Mouse (Mus musculus) embryonic facial prominence, embryonic 12.5 days (tissue): ENCODE results near the gene Itfg1. TPM values are rescaled to one million over a fixed set of nuclear protein-coding genes. Genes with fewer than 3 reads are reported as not detected.

ENCODE experiments used
- ATAC-seq: fragments of 200-750 bp; cut with Nextera tagmentation; 2 replicates; pipeline ENCODE4 v1.8.0; 2017; ENCODE audit not compliant: insufficient number of reproducible peaks, insufficient read depth, low FRiP score, low TSS enrichment
- H3K27ac ChIP-seq: fragments of 300-500 bp; sonication (generic); 2 replicates; pipeline ENCODE4 v1.5.1; 2016; ENCODE audit warnings: mild to moderate bottlenecking
- H3K27me3 ChIP-seq: fragments of 300-500 bp; sonication (generic); 2 replicates; pipeline ENCODE4 v1.6.1; 2016; ENCODE audit warnings: mild to moderate bottlenecking, moderate library complexity
- H3K36me3 ChIP-seq: fragments of 300-500 bp; sonication (generic); 2 replicates; pipeline ENCODE4 v1.6.1; 2016; ENCODE audit warnings: mild to moderate bottlenecking
- H3K4me1 ChIP-seq: fragments of 300-500 bp; sonication (generic); 2 replicates; pipeline ENCODE4 v1.6.1; 2016
- H3K4me2 ChIP-seq: fragments of 300-500 bp; sonication (generic); replicated peaks from 2 replicates; pipeline ENCODE4 v1.6.1; 2016; ENCODE audit warnings: mild to moderate bottlenecking, moderate library complexity
- H3K4me3 ChIP-seq: fragments of 300-500 bp; sonication (generic); 2 replicates; pipeline ENCODE4 v1.5.1; 2016; ENCODE audit warnings: mild to moderate bottlenecking
- H3K9ac ChIP-seq: fragments of 300-500 bp; sonication (generic); 2 replicates; pipeline ENCODE4 v1.6.1; 2016; ENCODE audit warnings: mild to moderate bottlenecking, moderate library complexity
- H3K9me3 ChIP-seq: fragments of 300-500 bp; sonication (generic); 2 replicates; pipeline ENCODE4 v1.6.1; 2016; ENCODE audit warnings: mild to moderate bottlenecking, moderate library complexity
- WGBS: fragments of 180-500 bp; shearing (Covaris S2); methylation state at CpG from one replicate; pipeline ENCODE4 v1.1.7; 2016; 5-methylcytosine and 5-hydroxymethylcytosine counted together
- microRNA-seq: library from miRNA; unstranded; fragments of <30 nt; microRNA quantifications from one replicate; pipeline ENCODE4, GENCODE M21; 2017
- polyA plus RNA-seq: library from polyadenylated mRNA; unstranded; fragments of >200 nt; fragmentation: Nextera tagmentation; extraction: Ambion mirVana; gene quantifications from 2 replicates; pipeline ENCODE4 v1.2.1, GENCODE M21; 2016

The Itfg1 gene
- polyA plus RNA-seq, 1 experiment from 2014 or later, result 82.0 TPM

DNA sequence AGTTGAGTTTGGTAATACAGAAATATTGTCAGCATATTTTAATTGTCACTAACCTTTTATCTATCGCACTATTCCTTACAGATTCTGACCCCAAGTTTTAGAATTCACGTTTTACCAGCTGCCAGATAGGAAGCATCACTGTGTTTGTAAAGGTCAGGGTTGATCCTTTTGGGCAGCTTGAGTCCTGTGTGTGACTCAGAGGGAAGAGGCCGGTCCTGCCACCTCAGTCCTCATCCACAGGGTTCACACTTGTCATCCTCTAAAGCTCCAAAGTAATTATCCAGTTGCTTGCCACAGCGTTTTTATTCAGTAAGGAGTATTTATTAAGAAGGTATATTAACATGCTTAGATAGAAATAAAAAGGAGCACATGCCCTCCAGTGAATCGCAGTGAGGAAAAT lies 123.5 kb downstream of the Itfg1 start:
- Histone ChIP-seq H3K4me2 (no peak overlapping the region), H3K4me3 (no peak overlapping the region), H3K9ac (no peak overlapping the region), H3K27ac (no peak overlapping the region), H3K36me3 (peaks cover 9% of the 10 kb centered on the region; the same call in 1 of the 2 replicates), H3K4me1 (no peaks in the 10 kb centered on the region), H3K9me3 (no peaks in the 10 kb centered on the region), H3K27me3 (no peaks in the 10 kb centered on the region)
- ATAC-seq, result no peak
- WGBS, result 90% methylated on average over 5 of the region's 5 CpGs

DNA sequence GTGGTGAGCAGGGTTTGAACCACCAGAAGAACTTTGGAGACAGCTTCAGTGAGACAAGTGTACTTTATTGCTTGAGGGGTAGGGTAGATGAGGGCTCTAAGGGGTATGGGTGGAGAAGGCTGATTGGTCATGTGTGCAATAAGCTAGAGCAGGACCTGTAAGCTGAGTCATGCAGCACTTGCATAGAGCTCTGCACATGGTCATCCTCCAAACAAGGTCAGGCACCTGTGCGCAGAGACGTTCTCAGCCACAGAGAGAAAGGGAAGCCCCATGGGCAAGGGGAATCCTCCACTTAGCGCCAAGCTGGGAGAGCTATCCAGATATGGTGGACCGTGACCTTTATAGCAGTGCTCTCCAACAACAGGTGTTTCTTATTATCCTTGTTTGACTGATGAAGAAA lies 124.0 kb downstream of the Itfg1 start:
- H3K4me1 ChIP-seq, result no peaks in the 10 kb centered on the region
- WGBS, result 82% methylated on average over 4 of the region's 4 CpGs
- no peak for ATAC-seq

DNA sequence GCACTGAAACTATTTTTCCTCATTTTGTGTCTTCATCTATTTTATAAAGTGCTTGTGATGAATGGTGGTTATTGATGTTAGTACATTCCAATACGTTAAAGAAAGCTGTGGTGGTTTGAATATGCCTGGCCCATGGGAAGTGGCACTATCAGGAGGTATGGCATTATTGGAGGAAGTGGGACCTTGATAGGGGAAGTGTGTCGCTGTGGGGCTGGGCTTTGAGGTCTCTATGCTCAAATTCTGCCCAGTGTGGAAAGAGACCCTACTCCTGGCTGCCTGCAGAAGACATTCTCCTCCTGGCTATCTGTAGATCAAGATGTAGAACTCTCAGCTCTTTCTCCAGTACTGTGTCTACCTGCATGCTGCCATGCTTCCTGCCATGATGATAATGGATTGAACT lies 133.7 kb downstream of the Itfg1 start:
- no peak for ATAC-seq
- H3K4me2 ChIP-seq, result no peak overlapping the region
- no peaks in the 10 kb centered on the region for H3K9me3 ChIP-seq
- H3K4me1 ChIP-seq, result no peaks in the 10 kb centered on the region
- H3K36me3 ChIP-seq, result no peaks in the 10 kb centered on the region
- 65% methylated on average over 2 of the region's 2 CpGs for WGBS
- no peak overlapping the region for H3K4me3 ChIP-seq
- H3K27ac ChIP-seq, result no peak overlapping the region
- H3K27me3 ChIP-seq, result peaks cover 13% of the 10 kb centered on the region; the same call in 1 of the 2 replicates
- no peak overlapping the region for H3K9ac ChIP-seq

More for the DNA sequence above, 124.0 kb downstream of the Itfg1 start:
- no peaks in the 10 kb centered on the region for H3K27me3 ChIP-seq
- no peaks in the 10 kb centered on the region for H3K9me3 ChIP-seq
- H3K36me3 ChIP-seq, result peaks cover 9% of the 10 kb centered on the region; the same call in 1 of the 2 replicates
- H3K9ac ChIP-seq, result no peak overlapping the region
- H3K4me2 ChIP-seq, result no peak overlapping the region
- H3K4me3 ChIP-seq, result no peak overlapping the region
- H3K27ac ChIP-seq, result no peak overlapping the region

DNA sequence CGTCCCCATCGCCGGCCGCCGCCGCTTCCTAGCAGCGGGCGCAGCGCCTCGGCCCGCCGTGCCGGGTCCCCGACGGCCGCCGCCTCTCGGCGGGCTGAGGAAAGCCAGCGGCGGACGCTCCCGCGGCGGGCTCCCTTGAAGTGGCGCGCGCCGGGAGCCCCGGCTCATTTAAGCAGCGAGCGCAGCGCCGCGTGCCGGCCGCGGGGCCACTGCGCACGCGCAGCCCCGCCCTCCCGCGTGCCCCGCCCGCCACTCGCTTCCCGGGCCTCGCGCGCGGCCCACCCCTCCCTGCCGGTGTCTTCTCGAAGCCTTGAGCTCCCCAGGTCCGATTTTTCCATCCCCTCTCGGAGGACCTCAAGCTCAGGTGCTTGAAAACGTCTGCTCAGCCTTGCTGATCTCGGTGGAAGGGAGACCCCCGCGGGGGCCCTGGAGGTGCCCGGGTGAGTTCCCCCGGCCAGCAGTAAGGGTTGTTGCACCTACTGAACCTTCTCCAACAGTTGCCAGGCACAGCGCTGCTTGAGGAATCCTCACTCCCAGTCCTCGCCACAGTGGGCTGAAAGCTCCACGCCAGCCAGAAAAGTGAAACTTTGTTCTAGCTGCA lies 139.9 kb downstream of the Itfg1 start, which contains the start of gene Neto2:
Gene Neto2 (minus strand): TSS at position 174 of the 601 bp plus-strand sequence.
- Histone ChIP-seq H3K4me2 (peak within 1 kb of the TSS; percentile 56), H3K4me3 (peak within 1 kb of the TSS; percentile 60), H3K27ac (peak within 1 kb of the TSS; percentile 89), H3K9ac (peak within 1 kb of the TSS; percentile 72), H3K36me3 (no peaks in the 10 kb centered on the region), H3K4me1 (no peaks in the 10 kb centered on the region), H3K27me3 (peaks cover 16% of the 10 kb centered on the region; the same call in 1 of the 2 replicates), H3K9me3 (no peaks in the 10 kb centered on the region)
- 6% methylated on average over 61 of the region's 65 CpGs for WGBS
- ATAC-seq, result peak; percentile 80

DNA sequence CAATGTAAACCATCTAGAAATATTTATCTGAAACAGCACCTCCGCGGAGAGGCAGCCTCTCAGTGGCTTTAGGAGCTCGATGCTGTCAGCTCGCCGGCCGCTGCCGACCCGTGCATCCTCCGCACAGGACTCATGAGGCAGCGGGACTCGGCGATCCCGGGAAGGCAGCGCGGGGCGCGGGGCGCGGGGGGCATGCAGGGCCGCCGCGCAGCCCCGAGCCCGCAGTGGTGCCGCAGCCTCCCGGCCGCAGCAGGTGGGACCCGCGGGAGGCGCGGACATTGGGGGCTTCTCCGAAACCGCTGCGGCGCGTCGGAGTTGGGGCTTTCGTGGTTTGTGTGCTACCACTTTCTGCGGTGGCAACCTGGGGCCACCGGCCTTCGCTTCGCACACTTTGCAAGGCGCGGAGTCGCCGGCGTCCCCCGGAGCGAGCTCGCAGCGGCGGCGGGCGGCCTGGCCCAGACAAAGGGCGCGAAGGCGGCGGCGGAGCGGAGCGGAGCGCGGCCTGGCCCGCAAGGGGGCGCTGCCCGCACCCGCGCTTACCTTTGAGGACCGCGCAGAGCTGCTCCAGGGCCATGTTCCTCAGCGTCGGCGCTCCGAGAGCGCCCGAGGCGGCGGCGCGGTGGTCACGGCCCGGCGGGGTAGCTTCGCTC lies 140.5 kb downstream of the Itfg1 start:
- Histone ChIP-seq H3K9ac (peak overlapping the region; percentile 72), H3K4me1 (no peaks in the 10 kb centered on the region), H3K36me3 (no peaks in the 10 kb centered on the region), H3K4me3 (peak overlapping the region; percentile 60), H3K9me3 (no peaks in the 10 kb centered on the region), H3K4me2 (peak overlapping the region; percentile 56), H3K27ac (peak overlapping the region; percentile 89), H3K27me3 (peaks cover 16% of the 10 kb centered on the region; the same call in 1 of the 2 replicates)
- 1% methylated on average over 78 of the region's 84 CpGs for WGBS
- peak; percentile 96 for ATAC-seq

DNA sequence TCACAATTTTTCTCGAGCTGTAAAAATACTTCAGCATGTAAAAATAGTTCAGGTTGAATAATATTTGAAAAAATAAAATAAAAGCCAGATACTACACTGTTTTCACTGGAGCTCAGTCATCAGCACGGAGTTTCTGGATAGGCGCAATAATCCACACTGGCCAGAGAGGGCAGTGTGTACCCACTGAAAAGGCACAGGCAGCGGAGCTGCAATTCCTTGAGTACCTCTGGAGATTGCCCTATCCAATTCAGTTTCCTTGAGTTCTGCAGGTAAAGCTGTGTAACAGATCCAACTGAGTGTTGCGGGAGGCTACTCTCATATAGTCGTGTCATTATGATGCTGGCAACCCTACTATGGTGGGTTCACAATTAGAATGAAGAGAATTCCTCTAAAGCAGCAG lies 141.7 kb downstream of the Itfg1 start:
- Histone ChIP-seq H3K4me3 (peak overlapping the region; percentile 17; the same call in 1 of the 2 replicates), H3K4me2 (no peak overlapping the region; the same call in 1 of the 2 replicates), H3K9me3 (no peaks in the 10 kb centered on the region), H3K27ac (no peak overlapping the region), H3K27me3 (peaks cover 13% of the 10 kb centered on the region; the same call in 1 of the 2 replicates), H3K4me1 (no peaks in the 10 kb centered on the region), H3K36me3 (no peaks in the 10 kb centered on the region), H3K9ac (no peak overlapping the region)
- ATAC-seq, result no peak
- 2% methylated on average over 6 of the region's 6 CpGs for WGBS

Small RNA genes within 50 kb of the gene (microRNA-seq; reads per million reads assigned to microRNA genes)
- gene Mir8109, result not detected

Other genes with a start within 250 kb of the Itfg1 start
- 16.1 and 17.1 TPM in 2 replicates for gene Neto2, start 140.0 kb downstream of the Itfg1 start, polyA plus RNA-seq
- 51.1 and 53.9 TPM in 2 replicates for gene Phkb, start within 50 bp of the Itfg1 start, polyA plus RNA-seq